Mouse (Mus musculus): Measurements from ENCODE around the gene Tec. TPM values are rescaled to one million over a fixed set of nuclear protein-coding genes. Genes with fewer than 3 reads are reported as not detected.
A peak's percentile ranks its signal among the peaks of the same experiment; 100 is the strongest.

Tec gene
- polyA plus RNA-seq, 1 experiment from 2014 or later = 5.1 TPM

GRCm38 (mm10) chr5:72758925-72759924 lies 109.1 kb downstream of the Tec start:
- Histone ChIP-seq H3K9ac (replicated peaks) (no peak overlapping the region), H3K4me2 (replicated peaks) (no peak overlapping the region), H3K36me3 (no peaks in the 10 kb centered on the region), H3K27me3 (no peaks in the 10 kb centered on the region), H3K4me3 (replicated peaks) (no peak overlapping the region), H3K4me1 (replicated peaks) (0 out of 2 replicates have a peak, but pooled peaks cover 7% of the 10 kb centered on the region), H3K9me3 (no peaks in the 10 kb centered on the region), H3K27ac (no peak overlapping the region)
- peak; percentile 55 for ATAC-seq
- 78% methylated on average over 13 of the region's 13 CpGs for WGBS

- Histone ChIP-seq H3K4me1 (replicated peaks) (0 out of 2 replicates have a peak, but pooled peaks cover 7% of the 10 kb centered on the region), H3K4me3 (replicated peaks) (no peak overlapping the region), H3K9ac (replicated peaks) (no peak overlapping the region), H3K36me3 (no peaks in the 10 kb centered on the region), H3K4me2 (replicated peaks) (no peak overlapping the region), H3K27ac (no peak overlapping the region), H3K9me3 (no peaks in the 10 kb centered on the region), H3K27me3 (no peaks in the 10 kb centered on the region)
- ATAC-seq = peak; percentile 15; the same call in 1 of the 2 replicates
- WGBS = 78% methylated on average over 18 of the region's 18 CpGs
These were observed 111.0 kb downstream of the Tec start for GRCm38 (mm10) chr5:72757155-72757773.

GRCm38 (mm10) chr5:72755941-72756340 lies 112.3 kb downstream of the Tec start:
- Histone ChIP-seq H3K9ac (replicated peaks) (no peak overlapping the region), H3K9me3 (no peaks in the 10 kb centered on the region), H3K4me2 (replicated peaks) (no peak overlapping the region), H3K4me3 (replicated peaks) (no peak overlapping the region), H3K36me3 (no peaks in the 10 kb centered on the region), H3K4me1 (replicated peaks) (no peaks in the 10 kb centered on the region), H3K27ac (no peak overlapping the region), H3K27me3 (no peaks in the 10 kb centered on the region)
- 90% methylated on average over 8 of the region's 8 CpGs for WGBS
- ATAC-seq = no peak

- Histone ChIP-seq H3K4me3 (replicated peaks) (no peak overlapping the region), H3K4me2 (replicated peaks) (no peak overlapping the region), H3K36me3 (no peaks in the 10 kb centered on the region), H3K9me3 (no peaks in the 10 kb centered on the region), H3K4me1 (replicated peaks) (no peaks in the 10 kb centered on the region), H3K27me3 (no peaks in the 10 kb centered on the region), H3K9ac (replicated peaks) (no peak overlapping the region), H3K27ac (no peak overlapping the region)
- 88% methylated on average over 2 of the region's 2 CpGs for WGBS
- no peak for ATAC-seq
These were observed 113.2 kb downstream of the Tec start for GRCm38 (mm10) chr5:72755035-72755434.

GRCm38 (mm10) chr5:72752585-72752984 lies 115.7 kb downstream of the Tec start, which contains the start of gene Txk:
Gene Txk, minus strand, starts transcription at chr5:72752777.
- no peak within 1 kb of the TSS for H3K4me2 ChIP-seq (replicated peaks)
- no peak within 1 kb of the TSS for H3K4me3 ChIP-seq (replicated peaks)
- no peaks in the 10 kb centered on the region for H3K4me1 ChIP-seq (replicated peaks)
- no peak within 1 kb of the TSS for H3K9ac ChIP-seq (replicated peaks)
- no peak within 1 kb of the TSS for H3K27ac ChIP-seq
- no peaks in the 10 kb centered on the region for H3K27me3 ChIP-seq
- H3K36me3 ChIP-seq = no peaks in the 10 kb centered on the region
- ATAC-seq = no peak
- no peaks in the 10 kb centered on the region for H3K9me3 ChIP-seq
- 91% methylated on average over 5 of the region's 5 CpGs for WGBS

GRCm38 (mm10) chr5:72751056-72751758 lies 117.1 kb downstream of the Tec start:
- 77% methylated on average over 7 of the region's 7 CpGs for WGBS
- Histone ChIP-seq H3K36me3 (no peaks in the 10 kb centered on the region), H3K4me1 (replicated peaks) (no peaks in the 10 kb centered on the region), H3K9ac (replicated peaks) (no peak overlapping the region), H3K4me2 (replicated peaks) (no peak overlapping the region), H3K4me3 (replicated peaks) (no peak overlapping the region), H3K27ac (no peak overlapping the region), H3K9me3 (no peaks in the 10 kb centered on the region), H3K27me3 (no peaks in the 10 kb centered on the region)
- ATAC-seq = peak; percentile 65

- H3K9ac ChIP-seq (replicated peaks) = no peak overlapping the region
- H3K27ac ChIP-seq = no peak overlapping the region
- H3K4me1 ChIP-seq (replicated peaks) = no peaks in the 10 kb centered on the region
- WGBS = 86% methylated on average over 5 of the region's 5 CpGs
- no peaks in the 10 kb centered on the region for H3K36me3 ChIP-seq
- no peak overlapping the region for H3K4me2 ChIP-seq (replicated peaks)
- H3K27me3 ChIP-seq = no peaks in the 10 kb centered on the region
- ATAC-seq = no peak
- no peak overlapping the region for H3K4me3 ChIP-seq (replicated peaks)
- H3K9me3 ChIP-seq = no peaks in the 10 kb centered on the region
These were observed 118.1 kb downstream of the Tec start for GRCm38 (mm10) chr5:72750226-72750625.

GRCm38 (mm10) chr5:72748659-72749265 lies 119.5 kb downstream of the Tec start:
- ATAC-seq = no peak
- no peak overlapping the region for H3K4me3 ChIP-seq (replicated peaks)
- H3K27me3 ChIP-seq = no peaks in the 10 kb centered on the region
- H3K27ac ChIP-seq = no peak overlapping the region
- H3K4me1 ChIP-seq (replicated peaks) = no peaks in the 10 kb centered on the region
- H3K4me2 ChIP-seq (replicated peaks) = no peak overlapping the region
- WGBS = 82% methylated on average over 7 of the region's 7 CpGs
- H3K9ac ChIP-seq (replicated peaks) = no peak overlapping the region
- H3K9me3 ChIP-seq = no peaks in the 10 kb centered on the region
- no peaks in the 10 kb centered on the region for H3K36me3 ChIP-seq

GRCm38 (mm10) chr5:72747384-72747783 lies 120.9 kb downstream of the Tec start:
- no peak overlapping the region for H3K27ac ChIP-seq
- no peak overlapping the region for H3K4me3 ChIP-seq (replicated peaks)
- no peak overlapping the region for H3K4me2 ChIP-seq (replicated peaks)
- no peaks in the 10 kb centered on the region for H3K4me1 ChIP-seq (replicated peaks)
- H3K36me3 ChIP-seq = no peaks in the 10 kb centered on the region
- no peaks in the 10 kb centered on the region for H3K27me3 ChIP-seq
- H3K9me3 ChIP-seq = no peaks in the 10 kb centered on the region
- no peak for ATAC-seq
- 85% methylated on average over 4 of the region's 4 CpGs for WGBS
- H3K9ac ChIP-seq (replicated peaks) = no peak overlapping the region

- H3K9ac ChIP-seq (replicated peaks) = no peak overlapping the region
- no peaks in the 10 kb centered on the region for H3K9me3 ChIP-seq
- H3K27ac ChIP-seq = no peak overlapping the region
- WGBS = 85% methylated on average over 4 of the region's 4 CpGs
- no peaks in the 10 kb centered on the region for H3K27me3 ChIP-seq
- no peaks in the 10 kb centered on the region for H3K4me1 ChIP-seq (replicated peaks)
- H3K4me3 ChIP-seq (replicated peaks) = no peak overlapping the region
- no peaks in the 10 kb centered on the region for H3K36me3 ChIP-seq
- H3K4me2 ChIP-seq (replicated peaks) = no peak overlapping the region
- ATAC-seq = no peak
These were observed 121.8 kb downstream of the Tec start for GRCm38 (mm10) chr5:72746461-72746860.

GRCm38 (mm10) chr5:72743103-72743502 lies 125.2 kb downstream of the Tec start:
- H3K9me3 ChIP-seq = no peaks in the 10 kb centered on the region
- H3K4me3 ChIP-seq (replicated peaks) = no peak overlapping the region
- no peaks in the 10 kb centered on the region for H3K4me1 ChIP-seq (replicated peaks)
- H3K9ac ChIP-seq (replicated peaks) = no peak overlapping the region
- no peaks in the 10 kb centered on the region for H3K27me3 ChIP-seq
- H3K27ac ChIP-seq = no peak overlapping the region
- no peak overlapping the region for H3K4me2 ChIP-seq (replicated peaks)
- no peaks in the 10 kb centered on the region for H3K36me3 ChIP-seq
- 94% methylated on average over 6 of the region's 6 CpGs for WGBS
- no peak for ATAC-seq
